Mouse (Mus musculus) lung, postnatal 0 days (tissue): ENCODE data around the gene Gng3. TPM values are rescaled to one million over a fixed set of nuclear protein-coding genes. Genes with fewer than 3 reads are reported as not detected.
A peak's percentile ranks its signal among the peaks of the same experiment; 100 is the strongest.

Experiments
- ATAC-seq: fragments of 200-750 bp; cut with Nextera tagmentation; 2 replicates; pipeline ENCODE4 v1.8.0; 2017; ENCODE audit warnings: moderate library complexity
- DNase-seq: peaks from one replicate; pipeline ENCODE4 v3.0.0-alpha.2; 2016; ENCODE audit warnings: low spot score
- H3K27ac ChIP-seq: fragments of 300-500 bp; sonication (generic); 2 replicates; pipeline ENCODE4 v1.5.1; 2014; ENCODE audit warnings: antibody characterized with exemption, mild to moderate bottlenecking, low read length, mixed read lengths
- H3K27me3 ChIP-seq: fragments of 300-500 bp; sonication (generic); replicated peaks from 2 replicates; pipeline ENCODE4 v1.6.1; 2014; ENCODE audit warnings: low read length, mixed read lengths; ENCODE audit not compliant: insufficient read depth
- H3K36me3 ChIP-seq: fragments of 300-500 bp; sonication (generic); 2 replicates; pipeline ENCODE4 v1.6.1; 2014; ENCODE audit warnings: low read length, mixed read lengths; ENCODE audit not compliant: insufficient read depth
- H3K4me1 ChIP-seq: fragments of 300-500 bp; sonication (generic); 2 replicates; pipeline ENCODE4 v1.6.1; 2014; ENCODE audit warnings: antibody characterized with exemption, low read depth, low read length, mixed read lengths; ENCODE audit not compliant: insufficient read depth
- H3K4me2 ChIP-seq: fragments of 300-500 bp; sonication (generic); replicated peaks from 2 replicates; pipeline ENCODE4 v1.6.1; 2014; ENCODE audit warnings: low read depth, mild to moderate bottlenecking, low read length, moderate library complexity, mixed read lengths
- H3K4me3 ChIP-seq: fragments of 300-500 bp; sonication (generic); 2 replicates; pipeline ENCODE4 v1.5.1; 2014; ENCODE audit warnings: low read depth, low read length
- H3K9ac ChIP-seq: fragments of 300-500 bp; sonication (generic); replicated peaks from 2 replicates; pipeline ENCODE4 v1.6.1; 2014; ENCODE audit warnings: low read depth, mild to moderate bottlenecking
- H3K9me3 ChIP-seq: fragments of 300-500 bp; sonication (generic); 2 replicates; pipeline ENCODE4 v1.6.1; 2016; ENCODE audit warnings: low read length, mixed read lengths
- CTCF ChIP-seq: IDR thresholded peaks from 2 replicates; pipeline ENCODE4 v1.5.1; 2016; ENCODE audit warnings: antibody characterized with exemption, mild to moderate bottlenecking
- EP300 ChIP-seq: IDR thresholded peaks from 2 replicates; pipeline ENCODE4 v1.6.1; 2016; ENCODE audit warnings: antibody characterized with exemption, mild to moderate bottlenecking, control low read depth
- WGBS: fragments of 180-500 bp; shearing (Covaris S2); extraction: QIAGEN DNeasy Blood & Tissue Kit; methylation state at CpG from one replicate; pipeline ENCODE4 v1.1.7; 2014; 5-methylcytosine and 5-hydroxymethylcytosine counted together
- microRNA-seq: library from miRNA; unstranded; fragments of <30 nt; microRNA quantifications from one replicate; pipeline ENCODE4, GENCODE M21; 2016
- polyA plus RNA-seq: library from polyadenylated mRNA; unstranded; fragments of >200 nt; fragmentation: Nextera tagmentation; extraction: Ambion mirVana; gene quantifications from 2 replicates; pipeline ENCODE4 v1.2.1, GENCODE M21; 2015

The Gng3 gene
- polyA plus RNA-seq, 1 experiment from 2014 or later: 0.35 TPM

GRCm38 (mm10) chr19:8790171-8790570 is 48.8 kb downstream of the Gng3 start:
- DNase-seq: no peak
- Histone ChIP-seq H3K4me3 (no peak overlapping the region), H3K27ac (no peak overlapping the region), H3K4me1 (no peaks in the 10 kb centered on the region), H3K4me2 (no peak overlapping the region), H3K36me3 (peaks cover 12% of the 10 kb centered on the region), H3K9me3 (no peaks in the 10 kb centered on the region), H3K27me3 (no peaks in the 10 kb centered on the region), H3K9ac (no peak overlapping the region)
- TF ChIP-seq EP300 (no peak), CTCF (no peak)
- WGBS: 72% methylated on average over 7 of the region's 7 CpGs
- no peak for ATAC-seq

DNA sequence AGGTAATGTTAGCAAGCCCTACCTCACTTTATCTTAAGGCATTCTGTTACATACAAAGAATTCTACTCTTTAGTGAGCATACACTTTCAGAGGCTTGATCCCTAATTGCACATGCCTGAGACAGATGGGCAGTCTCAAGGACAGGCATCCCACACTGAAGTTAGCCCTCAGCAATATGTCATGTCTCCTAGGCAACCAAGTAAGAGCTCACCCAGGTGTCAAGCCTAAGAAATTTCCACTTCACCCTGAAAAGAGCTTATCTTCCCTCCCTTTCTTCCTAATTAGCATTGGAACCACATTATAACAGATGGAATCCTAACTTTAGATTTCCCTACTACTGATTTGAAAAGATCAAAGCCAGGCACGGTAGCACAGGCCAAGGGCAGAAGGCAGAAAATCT is 49.8 kb downstream of the Gng3 start:
- ATAC-seq: no peak
- H3K9me3 ChIP-seq: no peaks in the 10 kb centered on the region
- no peaks in the 10 kb centered on the region for H3K27me3 ChIP-seq
- H3K4me1 ChIP-seq: no peaks in the 10 kb centered on the region
- H3K4me3 ChIP-seq: no peak overlapping the region
- no peak for TF ChIP-seq EP300
- WGBS: 43% methylated on average over 1 of the region's 1 CpGs
- no peak overlapping the region for H3K9ac ChIP-seq
- DNase-seq: no peak
- peaks cover 6% of the 10 kb centered on the region; the same call in 1 of the 2 replicates for H3K36me3 ChIP-seq
- no peak overlapping the region for H3K4me2 ChIP-seq
- no peak overlapping the region for H3K27ac ChIP-seq

- H3K4me1 ChIP-seq: no peaks in the 10 kb centered on the region
- no peak for ATAC-seq
- H3K27me3 ChIP-seq: no peaks in the 10 kb centered on the region
- no peak overlapping the region for H3K9ac ChIP-seq
- WGBS: 30% methylated on average over 3 of the region's 3 CpGs
- no peaks in the 10 kb centered on the region for H3K9me3 ChIP-seq
- no peak overlapping the region for H3K27ac ChIP-seq
- no peak overlapping the region for H3K4me2 ChIP-seq
- DNase-seq: peak; percentile 42
- H3K36me3 ChIP-seq: peaks cover 3% of the 10 kb centered on the region; the same call in 1 of the 2 replicates
- TF ChIP-seq CTCF (no peak), EP300 (no peak)
- H3K4me3 ChIP-seq: no peak overlapping the region
Measured at GRCm38 (mm10) chr19:8788521-8788920, 50.5 kb downstream of the Gng3 start.

Small RNAs within 50 kb of the gene (microRNA-seq; reads per million reads assigned to microRNA genes)
- not detected for gene Mir5136

Other genes with a start within 250 kb of the Gng3 start
- 0.20 and 0.56 TPM in 2 replicates for gene Slc22a8, start 247.9 kb downstream of the Gng3 start, polyA plus RNA-seq
- gene Slc22a6, start 221.2 kb downstream of the Gng3 start, polyA plus RNA-seq: not detected in 2 replicates
- 0.14 and 0.21 TPM in 2 replicates for gene Chrm1, start 175.4 kb downstream of the Gng3 start, polyA plus RNA-seq
- 91.8 and 97.9 TPM in 2 replicates for gene Slc3a2, start 115.8 kb downstream of the Gng3 start, polyA plus RNA-seq
- 45.3 and 48.7 TPM in 2 replicates for gene Wdr74, start 103.4 kb downstream of the Gng3 start, polyA plus RNA-seq
- 0.75 and 0.82 TPM in 2 replicates for gene 1700092M07Rik, start 98.5 kb downstream of the Gng3 start, polyA plus RNA-seq
- gene Stx5a, start 97.8 kb downstream of the Gng3 start, polyA plus RNA-seq: 130 and 143 TPM in 2 replicates
- gene Nxf1, start 82.1 kb downstream of the Gng3 start, polyA plus RNA-seq: 88.8 and 89.7 TPM in 2 replicates
- 157 and 159 TPM in 2 replicates for gene Tmem223, start 68.2 kb downstream of the Gng3 start, polyA plus RNA-seq
- gene Tmem179b, start 64.7 kb downstream of the Gng3 start, polyA plus RNA-seq: 114 and 127 TPM in 2 replicates
- gene Taf6l, start 52.8 kb downstream of the Gng3 start, polyA plus RNA-seq: 11.8 and 12.9 TPM in 2 replicates
- gene Polr2g, start 40.6 kb downstream of the Gng3 start, polyA plus RNA-seq: 110 and 123 TPM in 2 replicates
- gene Zbtb3, start 36.6 kb downstream of the Gng3 start, polyA plus RNA-seq: 2.3 and 2.6 TPM in 2 replicates
- gene Ttc9c, start 19.9 kb downstream of the Gng3 start, polyA plus RNA-seq: 21.4 and 22.8 TPM in 2 replicates
- 4.3 and 5.3 TPM in 2 replicates for gene Hnrnpul2, start 19.2 kb downstream of the Gng3 start, polyA plus RNA-seq
- gene AC129217.1, start 9.4 kb downstream of the Gng3 start, polyA plus RNA-seq: not detected in 2 replicates
- gene Bscl2, start 1.7 kb downstream of the Gng3 start, polyA plus RNA-seq: 66.3 and 66.8 TPM in 2 replicates
- gene Lrrn4cl, start 11.6 kb upstream of the Gng3 start, polyA plus RNA-seq: 1.7 and 1.9 TPM in 2 replicates
- 153 and 164 TPM in 2 replicates for gene Ubxn1, start 32.3 kb upstream of the Gng3 start, polyA plus RNA-seq
- 75.2 and 84.3 TPM in 2 replicates for gene Uqcc3, start 41.7 kb upstream of the Gng3 start, polyA plus RNA-seq
- 33.6 and 40.0 TPM in 2 replicates for gene Lbhd1, start 44.5 kb upstream of the Gng3 start, polyA plus RNA-seq
- not detected in 2 replicates for gene Gm49403, start 44.7 kb upstream of the Gng3 start, polyA plus RNA-seq
- gene 1810009A15Rik, start 49.7 kb upstream of the Gng3 start, polyA plus RNA-seq: 44.4 and 45.3 TPM in 2 replicates
- gene Gm49416, start 49.7 kb upstream of the Gng3 start, polyA plus RNA-seq: not detected in 2 replicates
- 16.6 and 16.7 TPM in 2 replicates for gene Ints5, start 53.8 kb upstream of the Gng3 start, polyA plus RNA-seq
- gene Ganab, start 58.9 kb upstream of the Gng3 start, polyA plus RNA-seq: 41.4 and 45.7 TPM in 2 replicates
- 39.5 and 39.6 TPM in 2 replicates for gene B3gat3, start 81.2 kb upstream of the Gng3 start, polyA plus RNA-seq
- 4.9 and 5.7 TPM in 2 replicates for gene Rom1, start 90.2 kb upstream of the Gng3 start, polyA plus RNA-seq
- 28.6 and 30.5 TPM in 2 replicates for gene Eml3, start 90.4 kb upstream of the Gng3 start, polyA plus RNA-seq
- 81.8 and 84.7 TPM in 2 replicates for gene Mta2, start 102.7 kb upstream of the Gng3 start, polyA plus RNA-seq
- gene Tut1, start 114.7 kb upstream of the Gng3 start, polyA plus RNA-seq: 12.8 and 13.6 TPM in 2 replicates
- gene Eef1g, start 127.8 kb upstream of the Gng3 start, polyA plus RNA-seq: 153 and 159 TPM in 2 replicates
- gene Ahnak, start 150.1 kb upstream of the Gng3 start, polyA plus RNA-seq: 151 and 163 TPM in 2 replicates
- gene Scgb1a1, start 248.8 kb upstream of the Gng3 start, polyA plus RNA-seq: 26,192 and 26,425 TPM in 2 replicates